Mouse (Mus musculus) thymus, adult 2 months (tissue): ENCODE data around the gene Ano9. TPM values are rescaled to one million over a fixed set of nuclear protein-coding genes. Genes with fewer than 3 reads are reported as not detected.
A peak's percentile ranks its signal among the peaks of the same experiment; 100 is the strongest.

ENCODE experiments used
- DNase-seq: peaks from one replicate; pipeline ENCODE4 v3.0.0; 2021
- H3K27ac ChIP-seq: fragments of 200-500 bp; 2 replicates; pipeline ENCODE4 v1.5.1; 2012; ENCODE audit warnings: low read length, control low read depth; ENCODE audit not compliant: control insufficient read depth, insufficient read depth
- H3K27me3 ChIP-seq: fragments of 200-500 bp; 2 replicates; pipeline ENCODE4 v1.6.1; 2012; ENCODE audit warnings: mild to moderate bottlenecking, low read length, moderate library complexity, mixed read lengths; ENCODE audit not compliant: control insufficient read depth, insufficient read depth
- H3K36me3 ChIP-seq: fragments of 200-500 bp; 2 replicates; pipeline ENCODE4 v1.6.1; 2012; ENCODE audit warnings: mild to moderate bottlenecking, low read length, moderate library complexity; ENCODE audit not compliant: control insufficient read depth, insufficient read depth
- H3K4me1 ChIP-seq: fragments of 200-500 bp; replicated peaks from 2 replicates; pipeline ENCODE4 v1.6.1; 2012; ENCODE audit warnings: low read length; ENCODE audit not compliant: control insufficient read depth, insufficient read depth
- H3K4me3 ChIP-seq: fragments of 200-500 bp; 2 replicates; pipeline ENCODE4 v1.5.1; 2012; ENCODE audit warnings: mild to moderate bottlenecking, low read length, control low read depth, moderate library complexity; ENCODE audit not compliant: control insufficient read depth, insufficient read depth
- CTCF ChIP-seq: fragments of 200-500 bp; IDR thresholded peaks from 2 replicates; pipeline ENCODE4 v1.5.1; 2012; ENCODE audit warnings: mild to moderate bottlenecking, control low read depth, low read length, moderate library complexity, borderline replicate concordance; ENCODE audit not compliant: control insufficient read depth, poor library complexity, insufficient read depth; ENCODE audit errors: extremely low read depth
- POLR2A ChIP-seq: fragments of 200-500 bp; IDR thresholded peaks from 2 replicates; pipeline ENCODE4 v1.6.1; 2012; ENCODE audit warnings: mild to moderate bottlenecking, low read length, control low read depth, moderate library complexity; ENCODE audit not compliant: control insufficient read depth, poor library complexity, insufficient read depth; ENCODE audit errors: extremely low read depth
- WGBS: fragments of 180-500 bp; shearing (Covaris S2); methylation state at CpG from one replicate; pipeline ENCODE4 v1.1.7; 2018; 5-methylcytosine and 5-hydroxymethylcytosine counted together
- polyA plus RNA-seq: library from polyadenylated mRNA; depleted of rRNA; stranded (reverse); fragments of >200 nt; gene quantifications from 2 replicates; pipeline ENCODE4 v1.2.3, GENCODE M21; 2012

Ano9 gene
- polyA plus RNA-seq, 1 experiment: 2.9 TPM

DNA sequence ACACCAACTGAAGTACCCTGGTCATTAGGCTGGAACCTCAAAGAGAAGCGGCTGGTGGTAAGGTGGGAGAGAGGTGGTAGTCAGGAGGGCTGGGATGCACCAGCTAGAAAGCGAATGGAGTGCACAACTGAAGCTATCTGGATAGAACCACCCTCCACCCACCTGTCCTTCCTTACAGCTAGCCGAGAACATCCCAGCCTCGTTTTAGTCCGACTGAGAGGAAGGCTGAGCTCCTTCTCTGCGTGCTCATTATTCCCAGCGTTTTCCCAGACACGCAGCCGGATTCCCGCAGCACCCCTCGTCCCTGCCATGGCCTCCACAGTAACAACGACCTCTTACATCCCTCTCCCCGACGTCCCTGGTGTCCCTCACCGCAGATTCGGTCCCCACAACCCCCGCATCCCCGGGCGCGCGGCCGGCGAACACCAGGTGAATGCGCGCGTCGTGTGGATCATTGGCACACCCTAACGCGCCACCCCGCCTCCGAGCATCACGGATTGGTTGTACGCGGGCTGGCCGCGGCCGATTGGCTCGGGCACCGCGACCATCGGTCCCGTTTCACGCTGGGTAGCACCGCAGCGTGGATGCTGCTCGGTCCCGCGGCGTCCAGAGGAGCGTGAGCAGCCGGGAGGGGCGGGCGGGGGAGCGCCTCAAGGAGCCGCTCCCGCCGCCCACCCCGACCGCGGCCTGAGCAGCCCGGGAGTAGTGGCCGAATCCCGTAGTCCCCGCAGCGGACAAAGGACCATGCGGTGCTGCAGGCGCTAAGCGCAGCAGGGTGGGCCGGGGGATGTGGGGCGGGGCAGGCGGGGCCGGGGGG lies 57.0 kb downstream of the Ano9 start, which contains the start of gene B4galnt4:
Gene B4galnt4 (plus strand): TSS at position 679 of the 817 bp plus-strand sequence.
- no peak within 1 kb of the TSS for H3K27ac ChIP-seq
- H3K4me3 ChIP-seq: peak within 1 kb of the TSS; percentile 3
- H3K27me3 ChIP-seq: peaks cover 6% of the 10 kb centered on the region; the same call in 1 of the 2 replicates
- H3K4me1 ChIP-seq: peaks cover 22% of the 10 kb centered on the region
- DNase-seq: peak; percentile 30
- no peaks in the 10 kb centered on the region for H3K36me3 ChIP-seq
- 3% methylated on average over 72 of the region's 72 CpGs for WGBS
- TF ChIP-seq CTCF (no peak), POLR2A (no peak)

DNA sequence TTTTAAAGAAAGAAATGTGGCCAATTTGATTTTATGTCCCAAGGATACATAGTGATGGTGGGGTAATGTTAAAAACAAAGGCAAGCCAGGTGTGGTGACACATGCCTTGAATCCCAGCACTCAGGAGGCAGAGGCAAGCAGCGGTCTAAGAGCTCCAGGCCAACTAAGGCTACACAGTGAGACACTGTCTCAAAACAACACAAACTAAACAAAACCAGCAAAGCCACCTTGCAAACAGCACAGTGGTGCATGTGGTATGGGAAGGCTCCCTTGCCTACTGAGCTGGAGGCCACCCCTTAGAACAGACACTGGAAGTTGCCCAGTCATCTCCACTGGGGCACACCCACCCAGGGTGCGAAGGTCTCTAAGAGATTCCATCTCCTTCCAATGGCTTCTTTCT lies 57.7 kb downstream of the Ano9 start:
- H3K27me3 ChIP-seq: peaks cover 6% of the 10 kb centered on the region; the same call in 1 of the 2 replicates
- no peak for TF ChIP-seq POLR2A
- TF ChIP-seq CTCF: no peak
- H3K4me3 ChIP-seq: no peak overlapping the region

DNA sequence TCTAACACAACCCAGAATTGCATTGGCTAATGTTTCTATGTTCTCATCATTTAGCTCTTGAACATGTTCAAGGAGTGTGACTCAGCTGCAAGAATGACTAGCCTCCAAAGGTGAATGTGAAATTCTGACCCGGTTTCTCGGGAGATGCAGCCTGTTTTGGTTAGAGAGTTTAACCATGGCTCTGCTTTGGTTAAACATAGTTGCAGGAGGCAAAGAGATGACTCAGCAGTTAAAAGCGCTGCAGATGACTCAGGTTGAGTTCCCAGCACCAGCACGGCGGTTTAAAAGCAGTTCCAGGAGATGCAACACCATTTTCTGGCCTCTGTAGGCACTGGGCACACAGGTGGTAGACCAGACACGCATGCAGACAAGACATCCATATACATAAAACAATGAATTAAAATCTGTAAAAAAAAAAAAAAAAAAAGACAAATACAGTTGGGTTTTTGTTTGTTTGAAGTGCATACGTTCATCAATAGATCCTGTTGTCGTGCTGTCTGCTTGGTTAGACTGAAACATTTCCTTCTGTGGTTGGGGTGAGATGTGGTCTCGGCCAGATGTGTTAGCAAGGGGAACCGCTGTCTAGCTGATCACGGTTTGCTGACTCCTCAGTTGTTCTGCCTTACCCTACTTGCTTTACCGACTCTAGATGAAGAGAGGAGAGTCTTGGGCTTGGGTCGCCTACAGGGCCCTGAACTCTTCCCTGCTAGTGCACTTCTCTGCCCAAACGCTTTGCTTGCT lies 58.8 kb downstream of the Ano9 start:
- TF ChIP-seq CTCF (no peak), POLR2A (no peak)
- Histone ChIP-seq H3K4me3 (no peak overlapping the region), H3K27ac (no peak overlapping the region), H3K36me3 (no peaks in the 10 kb centered on the region), H3K27me3 (peaks cover 6% of the 10 kb centered on the region; the same call in 1 of the 2 replicates), H3K4me1 (peaks cover 16% of the 10 kb centered on the region)
- 25% methylated on average over 14 of the region's 14 CpGs for WGBS
- DNase-seq: no peak

More for the DNA sequence above, 57.7 kb downstream of the Ano9 start:
- no peak for DNase-seq
- Histone ChIP-seq H3K27ac (no peak overlapping the region), H3K4me1 (peaks cover 22% of the 10 kb centered on the region), H3K36me3 (no peaks in the 10 kb centered on the region)
- WGBS: 82% methylated on average over 2 of the region's 2 CpGs

DNA sequence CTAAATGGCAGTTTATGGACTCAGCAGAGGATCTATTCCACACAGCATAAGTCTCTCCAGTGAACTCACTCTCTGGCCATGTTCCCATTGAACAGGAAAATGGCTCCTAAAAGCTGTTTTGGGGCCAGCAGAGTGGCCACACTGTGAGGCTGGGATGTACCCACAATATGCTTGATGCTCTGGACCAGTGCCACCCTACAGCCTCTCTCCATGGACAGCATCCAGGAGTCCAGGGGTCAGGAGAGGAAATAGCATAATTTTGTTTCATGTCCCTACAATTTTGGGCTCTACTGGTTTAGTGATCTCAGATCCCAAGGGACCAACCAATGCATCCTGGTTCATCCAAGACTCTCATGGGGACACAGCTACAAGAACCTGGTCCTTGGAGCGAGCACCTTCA lies 60.1 kb downstream of the Ano9 start:
- Histone ChIP-seq H3K27ac (no peak overlapping the region), H3K4me3 (no peak overlapping the region), H3K27me3 (peaks cover 6% of the 10 kb centered on the region; the same call in 1 of the 2 replicates), H3K4me1 (peaks cover 14% of the 10 kb centered on the region), H3K36me3 (no peaks in the 10 kb centered on the region)
- DNase-seq: no peak
- WGBS: 97% methylated on average over 1 of the region's 1 CpGs
- TF ChIP-seq CTCF (no peak), POLR2A (no peak)

DNA sequence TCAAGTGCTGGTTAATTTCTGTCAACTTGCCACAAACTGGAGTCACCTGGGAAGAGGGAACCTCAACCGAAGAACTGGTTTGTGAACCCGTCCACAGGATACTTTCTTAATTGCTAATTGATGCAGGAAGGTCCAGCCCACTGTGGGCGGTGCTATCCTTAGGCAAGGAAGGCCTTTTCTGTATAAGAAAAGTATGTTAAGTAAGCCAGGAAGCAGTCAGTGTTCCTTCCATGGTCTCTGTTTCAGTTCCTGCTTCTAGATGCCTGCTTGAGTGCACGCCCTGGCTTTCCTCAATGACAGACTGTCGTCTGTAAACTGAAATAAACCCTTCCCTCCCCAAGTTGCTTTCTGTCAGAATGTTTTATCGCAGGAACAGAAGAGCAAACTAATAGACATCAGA lies 60.6 kb downstream of the Ano9 start:
- peaks cover 14% of the 10 kb centered on the region for H3K4me1 ChIP-seq
- DNase-seq: no peak
- H3K27me3 ChIP-seq: peaks cover 6% of the 10 kb centered on the region; the same call in 1 of the 2 replicates
- 89% methylated on average over 6 of the region's 6 CpGs for WGBS
- TF ChIP-seq POLR2A (no peak), CTCF (no peak)
- H3K4me3 ChIP-seq: no peak overlapping the region
- H3K27ac ChIP-seq: no peak overlapping the region
- no peaks in the 10 kb centered on the region for H3K36me3 ChIP-seq

DNA sequence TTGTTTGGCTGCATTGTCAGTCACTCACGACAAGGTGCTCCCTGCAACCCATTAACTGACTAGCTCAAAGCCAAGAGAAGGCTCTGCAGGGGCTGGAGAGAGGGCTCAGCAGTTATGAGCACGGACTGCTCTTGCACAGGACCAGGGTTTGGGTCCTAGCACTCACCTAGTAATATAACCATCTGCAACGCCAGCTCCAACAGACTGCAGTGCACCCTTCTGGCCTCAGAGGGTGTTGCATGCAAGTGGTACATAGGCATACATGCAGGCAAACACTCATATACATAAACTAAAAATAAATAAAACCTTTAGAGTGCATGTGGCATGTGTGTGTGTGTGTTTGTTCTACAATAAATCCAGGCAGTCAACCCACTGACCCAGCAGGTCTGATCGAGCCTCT lies 61.8 kb downstream of the Ano9 start:
- no peak for TF ChIP-seq CTCF
- H3K27me3 ChIP-seq: peaks cover 2% of the 10 kb centered on the region; the same call in 1 of the 2 replicates
- H3K36me3 ChIP-seq: no peaks in the 10 kb centered on the region
- no peak overlapping the region for H3K27ac ChIP-seq
- peaks cover 10% of the 10 kb centered on the region for H3K4me1 ChIP-seq
- 93% methylated on average over 4 of the region's 4 CpGs for WGBS
- DNase-seq: no peak
- no peak overlapping the region for H3K4me3 ChIP-seq
